Mouse (Mus musculus) urinary bladder, postnatal 25 days (tissue): ENCODE measurements around the gene Nepro.

ENCODE experiments used
- DNase-seq: peaks from one replicate; pipeline ENCODE4 v3.0.0; 2022; ENCODE audit warnings: low spot score

Gene Nepro

DNA sequence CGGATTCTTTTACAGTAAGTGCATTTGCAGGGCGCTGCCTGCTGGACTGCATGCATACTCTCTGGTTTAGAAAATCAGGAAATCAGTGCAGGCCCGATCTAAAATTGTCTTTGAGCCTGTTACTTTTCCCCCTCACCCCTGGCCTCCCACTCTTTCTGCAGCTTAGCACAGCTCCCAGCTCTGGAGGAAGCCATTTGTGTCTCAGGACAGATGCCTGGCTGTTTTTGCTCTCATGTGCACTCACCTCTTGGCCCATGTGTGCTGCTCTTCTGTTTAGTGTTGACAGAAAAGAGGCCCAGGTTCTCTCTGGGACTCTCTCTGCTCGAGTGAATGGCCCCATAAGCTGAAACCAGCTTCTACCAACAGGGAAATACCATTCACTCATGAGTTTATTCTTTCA is 20.6 kb upstream of the Nepro start:
- no peak for DNase-seq

DNA sequence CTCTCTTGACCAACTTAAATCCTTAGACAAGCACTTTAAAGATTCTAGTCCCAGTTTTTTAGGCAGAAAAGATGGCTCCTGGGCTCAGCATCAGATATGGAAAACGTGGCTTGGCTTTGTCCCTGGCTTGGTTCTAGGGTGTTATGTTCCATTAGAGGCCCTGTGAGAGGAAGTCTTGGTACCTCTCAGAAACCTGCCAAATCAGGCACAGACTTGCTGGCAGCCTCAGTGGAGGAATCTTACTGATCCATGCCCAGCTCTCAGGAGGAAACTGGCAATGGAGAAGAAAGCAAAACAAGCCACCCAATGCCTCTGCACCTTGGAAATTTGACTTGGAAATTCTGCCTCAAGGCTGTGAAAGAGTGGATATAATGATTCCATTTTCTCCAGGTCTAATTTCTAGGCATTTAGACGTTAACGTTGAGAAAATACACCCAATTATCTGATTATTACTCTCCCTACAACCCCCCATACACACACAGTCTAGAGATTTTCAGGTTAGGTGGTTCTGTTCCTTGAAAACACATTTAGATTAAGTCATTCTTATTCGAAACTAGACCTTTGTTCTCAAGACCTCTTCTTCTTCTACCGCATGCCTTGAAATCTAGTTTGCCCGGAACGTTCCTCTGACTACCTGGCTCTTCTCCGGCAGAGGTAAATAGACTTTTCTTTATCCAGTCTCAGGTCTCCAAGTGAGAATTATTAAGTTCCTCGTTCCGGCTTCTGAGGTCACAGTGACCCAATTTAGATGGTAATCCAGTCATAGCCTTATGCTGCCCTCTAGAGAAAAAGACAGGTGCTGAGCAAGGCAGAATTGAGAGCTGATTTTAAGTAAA is 7.6 kb upstream of the Nepro start:
- DNase-seq: no peak

DNA sequence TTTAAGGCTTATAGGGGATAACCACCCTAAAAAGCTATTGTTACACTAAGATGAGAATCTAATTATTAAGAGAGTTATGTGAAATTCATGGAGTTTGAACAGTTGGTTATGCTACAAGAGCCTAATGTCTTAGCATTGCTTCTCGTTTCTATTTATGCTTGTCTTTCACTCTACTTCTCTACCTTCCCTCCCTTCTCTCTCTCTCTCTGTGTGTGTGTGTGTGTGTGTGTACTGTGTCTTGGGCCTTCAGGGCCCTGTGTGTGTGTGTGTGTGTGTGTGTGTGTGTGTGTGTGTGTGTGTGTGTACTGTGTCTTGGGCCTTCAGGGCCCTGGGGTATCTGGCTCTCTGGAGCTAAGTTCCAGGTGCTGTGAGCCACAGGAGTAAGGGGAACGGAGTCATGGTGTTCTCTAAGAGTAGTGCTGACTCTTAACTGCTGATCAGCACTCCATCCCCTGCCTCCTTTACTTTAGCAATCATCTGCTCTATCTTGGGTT is 6.9 kb upstream of the Nepro start:
- DNase-seq: no peak

DNA sequence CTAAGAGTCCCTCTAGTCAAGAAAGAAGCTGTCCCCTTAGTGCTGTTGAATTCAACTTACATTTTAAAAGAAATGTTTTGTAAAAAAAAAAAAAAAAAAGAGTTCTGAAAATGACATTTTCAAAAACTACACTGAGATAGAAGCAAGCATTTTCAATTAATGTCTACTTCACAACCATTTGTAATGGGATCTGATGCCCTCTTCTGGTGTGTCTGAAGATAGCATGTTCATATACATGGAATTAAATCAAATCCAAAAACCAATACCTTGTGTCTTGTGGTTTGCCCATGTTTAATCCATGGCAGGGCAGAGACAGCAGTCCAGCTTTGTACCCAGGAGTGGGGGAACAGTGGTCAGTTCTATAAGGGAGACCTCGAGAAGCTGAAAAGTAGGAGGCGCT is 6.3 kb upstream of the Nepro start:
- no peak for DNase-seq

DNA sequence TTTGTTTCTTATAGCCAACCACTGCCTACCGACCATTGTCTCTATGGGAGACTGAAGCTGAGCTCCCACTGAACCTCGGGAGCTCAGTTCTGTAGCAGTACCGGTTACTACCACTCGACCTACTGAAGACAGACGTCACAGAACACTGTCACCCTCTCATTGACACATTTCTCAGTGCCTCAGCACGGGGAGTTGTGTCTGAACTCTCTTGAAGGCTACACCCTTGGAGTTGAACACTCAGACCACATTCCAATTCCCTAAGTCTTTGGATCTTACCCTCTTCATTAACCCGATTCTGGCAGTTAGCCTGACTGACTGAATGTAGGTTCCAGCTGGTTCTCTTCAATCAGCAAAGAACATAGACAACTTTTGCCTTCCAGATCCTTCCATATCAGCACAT is 4.8 kb upstream of the Nepro start:
- DNase-seq: no peak

DNA sequence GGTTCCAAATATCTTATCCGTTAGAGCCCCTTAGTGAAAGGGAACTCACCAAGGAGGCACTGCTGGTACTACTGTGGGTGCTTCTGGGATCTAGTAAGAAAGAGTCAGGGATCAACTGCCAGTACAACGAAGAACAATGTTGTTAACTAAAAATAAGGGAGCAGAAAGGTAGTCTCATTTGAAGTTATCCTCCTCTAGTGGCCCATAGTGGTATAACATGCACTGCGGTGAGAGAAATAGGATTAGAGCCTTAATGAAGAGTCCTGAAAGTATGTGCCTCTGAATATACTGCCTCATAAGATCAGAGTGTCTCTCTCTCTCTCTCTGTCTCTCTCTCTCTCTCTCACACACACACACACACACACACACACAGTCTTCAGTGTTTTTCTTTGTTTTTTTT is 3.6 kb upstream of the Nepro start:
- no peak for DNase-seq

DNA sequence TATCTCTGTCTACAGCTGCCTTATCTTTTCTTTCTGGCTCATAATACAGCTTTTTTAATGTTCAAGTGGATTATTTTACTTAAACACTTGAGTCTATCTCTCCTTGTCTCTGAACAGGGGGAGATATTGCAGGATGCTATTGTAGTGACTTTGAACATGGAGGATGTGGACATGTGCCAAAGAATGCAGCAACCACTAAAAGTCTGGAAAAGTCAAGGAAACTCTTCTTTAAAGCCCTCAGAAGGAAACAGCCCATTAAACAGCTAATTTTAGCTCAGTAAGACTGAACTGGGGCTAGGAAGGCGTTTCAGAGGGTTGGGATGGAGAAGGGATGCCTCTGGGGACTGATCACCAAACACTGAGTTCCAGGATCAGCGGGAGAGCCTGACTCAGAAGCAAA is 1.4 kb upstream of the Nepro start:
- DNase-seq: no peak

DNA sequence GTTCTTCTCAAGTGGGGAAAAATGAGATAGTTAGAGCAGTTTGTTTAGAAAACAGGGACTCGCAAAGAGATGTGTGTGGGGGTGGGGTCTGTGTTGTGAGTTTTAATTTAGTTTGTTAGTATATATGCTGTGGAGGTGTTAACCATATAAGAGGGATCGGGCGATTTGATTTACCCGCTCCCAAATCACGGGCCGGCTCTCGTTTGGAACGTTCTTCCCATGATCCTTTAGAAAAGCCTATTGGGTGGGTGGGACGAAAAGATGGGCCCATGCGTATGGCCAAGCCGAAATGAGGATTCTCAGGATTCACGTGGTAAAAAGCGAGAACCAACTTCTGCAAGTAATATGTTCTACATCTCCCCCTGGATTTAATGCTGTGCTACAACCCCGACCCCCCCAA is 746 bp downstream of the Nepro start:
- peak; percentile 20 for DNase-seq

DNA sequence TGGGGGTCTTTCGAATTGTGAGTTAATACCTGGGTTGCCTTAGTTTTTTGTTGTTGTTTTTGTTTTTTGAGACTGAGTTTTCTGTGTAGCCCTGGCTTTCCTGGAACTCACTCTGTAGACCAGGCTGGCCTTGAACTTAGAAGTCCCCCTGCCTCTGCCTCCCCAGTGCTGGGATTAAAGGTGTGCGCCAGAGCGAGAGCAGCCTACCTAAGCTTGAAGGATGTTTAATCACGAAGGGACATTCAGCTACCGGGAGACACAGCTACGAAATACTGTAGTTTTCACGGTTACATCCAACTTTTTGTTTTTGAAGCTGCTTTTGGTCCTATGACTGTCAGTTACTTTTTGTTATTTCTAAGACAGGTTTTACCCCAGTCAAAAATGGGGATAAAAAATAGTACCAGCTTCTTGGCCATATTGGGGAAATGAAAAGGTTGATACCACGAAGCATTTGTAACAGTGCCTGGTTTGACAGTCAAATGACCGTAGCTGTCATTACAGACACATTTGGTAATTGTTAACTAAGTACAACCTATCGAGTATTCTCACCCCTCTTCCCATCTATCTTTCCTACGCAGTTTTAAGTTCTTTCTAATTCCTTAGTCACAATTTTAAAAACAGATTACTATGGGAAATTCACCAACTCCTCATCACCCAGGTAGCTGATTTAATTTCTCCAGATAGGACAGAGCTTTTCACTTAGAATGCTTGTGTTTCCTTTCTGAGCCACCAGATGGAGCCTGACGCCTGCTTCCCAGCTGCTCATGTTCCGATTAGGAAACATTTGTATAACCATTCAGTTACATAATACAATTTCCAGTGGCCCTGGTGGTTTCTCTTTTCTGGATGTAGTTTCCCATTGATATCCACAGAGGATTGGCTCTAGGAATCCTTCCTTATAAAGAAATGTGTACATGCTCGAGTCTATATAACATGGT is 1.5 kb downstream of the Nepro start:
- DNase-seq: peak; percentile 55

DNA sequence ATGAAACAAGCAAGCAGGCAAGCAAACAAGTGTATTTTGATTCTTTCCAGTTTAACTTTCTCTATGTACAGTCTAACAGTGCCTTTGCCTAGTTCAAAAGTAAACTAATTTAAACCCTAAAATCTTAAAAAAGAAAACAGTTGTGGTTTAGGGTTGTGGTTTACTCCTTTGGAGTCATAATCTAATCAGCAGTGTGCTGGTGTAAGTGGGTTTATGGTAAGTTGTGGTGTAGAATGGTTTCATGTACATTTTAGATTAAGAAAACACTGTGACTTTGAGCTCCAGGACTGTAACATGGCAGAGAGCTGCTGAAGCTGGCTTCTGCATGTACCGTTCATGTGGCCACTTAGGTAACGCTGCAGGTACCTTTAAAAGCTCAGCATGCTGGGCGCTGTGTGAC is 3.4 kb downstream of the Nepro start:
- no peak for DNase-seq

DNA sequence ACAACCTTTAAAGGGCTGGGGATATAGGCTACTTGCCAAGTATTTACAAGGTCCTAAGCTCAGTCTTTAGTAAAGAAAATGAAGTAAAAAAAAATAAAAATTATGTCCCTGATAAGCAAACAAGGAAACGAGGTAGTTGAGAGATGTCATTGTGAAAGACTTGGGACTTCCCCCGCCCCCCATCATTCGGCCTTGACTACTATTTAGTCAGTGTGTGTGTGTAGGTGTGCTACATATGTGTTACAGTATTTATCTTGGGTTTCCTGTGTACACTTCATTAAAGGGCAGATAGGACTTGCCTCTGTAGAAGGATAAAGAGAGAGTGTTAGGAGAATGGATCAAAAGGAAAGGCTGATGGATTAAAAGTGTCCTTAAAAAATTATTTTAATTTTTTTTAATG is 10.0 kb downstream of the Nepro start:
- DNase-seq: no peak

DNA sequence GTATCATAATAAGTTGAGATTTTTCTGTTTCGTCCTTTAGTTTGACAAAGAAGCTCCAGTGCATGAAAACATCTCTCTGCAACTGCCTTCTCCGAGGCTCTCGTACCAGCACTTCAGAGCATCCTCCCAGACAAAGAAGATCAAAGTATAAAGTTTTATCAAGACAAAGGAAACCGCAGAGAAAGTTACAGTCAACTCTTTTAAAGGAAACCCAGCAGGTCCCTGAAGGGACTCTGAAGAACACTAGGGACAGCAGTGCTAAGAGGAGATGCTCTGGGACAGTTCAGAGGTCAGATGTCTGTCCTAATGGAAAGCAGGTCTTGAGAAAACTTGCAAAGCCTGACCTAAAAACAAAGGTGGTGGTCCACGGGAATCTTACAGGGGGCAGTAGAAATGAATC is 11.6 kb downstream of the Nepro start:
- no peak for DNase-seq

DNA sequence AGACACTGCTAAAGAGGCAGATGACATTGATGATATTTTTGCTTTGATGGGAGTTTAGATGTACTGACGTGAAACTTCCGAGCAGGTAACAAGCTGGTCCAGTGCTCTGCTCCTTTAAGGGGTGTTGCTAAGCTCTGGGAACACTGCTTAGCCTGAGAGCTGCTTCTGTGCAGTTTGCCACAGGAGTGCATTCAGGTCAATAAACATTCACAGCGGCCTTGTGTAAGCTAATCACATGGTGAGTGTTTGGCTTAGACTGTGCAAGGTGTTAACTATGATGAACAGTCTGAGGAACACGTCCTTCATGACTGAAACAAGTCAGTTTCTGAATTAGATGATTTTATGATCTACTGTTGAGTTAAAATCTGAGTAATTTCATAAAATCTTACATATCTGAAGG is 12.0 kb downstream of the Nepro start:
- DNase-seq: no peak

DNA sequence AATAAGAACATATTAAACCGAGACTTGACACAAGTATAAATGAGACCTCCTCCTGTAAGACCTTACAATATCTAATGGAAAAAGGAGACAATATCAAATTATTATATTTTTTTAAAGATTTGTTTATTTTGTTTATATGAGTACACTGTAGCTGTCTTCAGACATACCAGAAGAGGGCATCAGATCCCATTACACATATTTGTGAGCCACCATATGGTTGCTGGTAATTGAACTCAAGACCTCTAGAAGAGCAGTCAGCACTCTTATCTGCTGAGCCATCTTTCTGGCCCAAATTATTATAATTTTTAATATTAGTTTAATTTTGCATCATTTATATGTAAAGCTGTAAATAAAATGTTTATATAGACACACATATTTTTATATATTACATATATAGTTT is 18.7 kb downstream of the Nepro start:
- DNase-seq: no peak

DNA sequence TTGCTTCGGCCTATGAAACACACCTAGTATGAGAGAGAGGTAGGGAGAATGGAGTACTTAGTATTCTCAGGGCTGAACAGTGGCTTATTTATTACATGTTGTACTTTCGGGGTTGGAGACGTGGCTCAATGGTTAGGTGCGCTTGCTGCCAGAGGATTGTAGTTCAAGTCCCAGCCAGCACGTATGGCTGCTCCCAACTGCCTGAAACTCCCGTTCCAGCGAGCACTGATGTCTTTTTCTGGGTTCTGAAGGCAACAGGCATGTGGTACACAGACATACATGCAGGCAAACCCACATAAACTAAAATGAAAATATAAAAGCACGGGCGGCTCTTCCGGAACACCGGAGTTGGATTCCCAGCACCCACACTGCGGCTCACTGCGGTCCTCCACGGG is 21.4 kb downstream of the Nepro start:
- no peak for DNase-seq

DNA sequence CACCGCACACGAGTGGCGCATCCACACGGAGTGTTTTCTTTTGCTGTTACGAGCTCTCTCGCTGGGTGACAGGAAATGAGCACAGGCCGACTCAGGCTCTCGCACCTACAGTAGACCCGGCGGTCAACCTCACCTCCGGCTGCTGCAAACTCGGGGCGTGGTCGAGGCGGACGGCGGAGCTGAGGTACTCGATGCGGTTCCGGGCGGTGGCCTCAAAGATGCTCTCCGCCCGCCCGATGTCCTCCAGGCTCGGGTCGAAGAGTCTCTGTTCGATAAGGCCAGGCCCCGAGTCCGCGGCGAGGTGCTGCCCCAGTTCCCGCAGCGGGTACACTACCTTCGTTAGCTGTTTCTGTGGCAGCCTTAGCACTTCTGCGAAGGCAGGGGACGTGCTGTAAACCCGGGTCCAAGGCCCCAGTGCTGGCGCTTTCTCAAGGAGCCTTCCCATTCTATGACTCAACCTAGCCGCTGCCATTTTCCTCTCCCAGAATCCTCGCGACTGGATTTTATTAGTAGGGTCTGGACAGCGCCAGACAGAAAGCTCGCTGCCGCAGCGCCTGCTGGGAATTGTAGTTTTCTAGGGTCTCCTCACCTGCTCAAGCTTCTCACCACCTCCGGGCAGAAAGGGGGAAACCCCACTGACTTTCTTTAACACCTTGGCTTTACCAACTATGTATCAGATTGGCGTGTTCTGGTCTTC is 21.9 kb downstream of the Nepro start, which contains the start of gene Gtpbp8:
Gene Gtpbp8 (minus strand): TSS at position 498 of the 697 bp plus-strand sequence.
- DNase-seq: peak; percentile 70

DNA sequence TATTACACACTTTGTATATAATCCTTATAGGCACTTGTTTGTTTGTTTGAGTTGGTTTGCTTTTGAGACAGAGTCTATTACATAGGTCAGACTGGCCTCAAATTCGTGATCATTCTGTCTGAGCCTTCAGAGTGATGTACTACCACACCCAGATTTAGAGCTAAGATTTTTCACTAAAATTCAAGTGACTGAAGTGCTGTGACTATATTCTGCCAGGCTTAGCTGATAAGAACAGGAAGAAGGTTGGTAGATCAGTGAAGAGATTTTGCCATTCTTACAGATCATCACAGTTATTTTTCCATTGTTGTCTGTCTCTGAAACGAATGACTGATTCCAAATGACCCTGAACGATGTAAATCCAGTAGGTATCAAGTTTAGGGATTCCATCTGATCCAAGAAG is 23.9 kb downstream of the Nepro start:
- DNase-seq: no peak

DNA sequence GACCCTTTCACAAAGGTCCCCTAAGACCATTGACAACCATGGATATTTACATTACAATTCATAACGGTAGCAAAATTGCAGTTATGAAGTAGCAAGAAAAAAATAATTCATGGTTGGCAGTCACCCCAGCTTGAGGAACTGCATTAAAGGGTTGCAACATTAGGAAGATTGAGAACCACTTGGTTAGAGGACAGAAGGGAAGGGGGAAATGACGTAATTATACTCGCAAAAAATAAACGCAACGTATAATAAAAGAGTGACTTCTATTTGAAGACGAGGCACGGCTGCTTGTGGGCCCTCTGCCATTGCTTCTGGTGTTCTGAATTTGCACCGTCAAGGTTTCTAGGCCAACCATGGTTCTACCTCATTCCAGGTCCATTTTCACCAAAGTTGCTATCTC is 33.6 kb downstream of the Nepro start:
- DNase-seq: no peak

DNA sequence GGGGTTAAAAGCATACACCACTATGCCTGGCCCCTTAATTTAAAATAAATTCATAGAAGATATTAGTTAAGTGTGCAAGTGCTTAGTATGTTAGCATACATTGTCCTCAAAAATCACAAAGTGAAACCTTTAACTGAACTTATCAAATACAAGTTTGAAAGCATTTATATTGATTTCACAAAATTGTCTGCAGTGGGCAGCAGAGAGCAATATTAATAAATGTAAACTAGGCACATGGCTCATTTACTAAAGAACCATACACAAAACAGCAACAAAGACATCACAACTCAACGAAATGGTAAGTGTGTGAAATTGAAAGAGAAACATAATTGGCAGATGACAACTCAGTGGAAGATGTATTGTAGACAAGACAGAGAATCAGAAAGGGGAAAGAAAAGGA is 37.7 kb downstream of the Nepro start:
- DNase-seq: no peak

DNA sequence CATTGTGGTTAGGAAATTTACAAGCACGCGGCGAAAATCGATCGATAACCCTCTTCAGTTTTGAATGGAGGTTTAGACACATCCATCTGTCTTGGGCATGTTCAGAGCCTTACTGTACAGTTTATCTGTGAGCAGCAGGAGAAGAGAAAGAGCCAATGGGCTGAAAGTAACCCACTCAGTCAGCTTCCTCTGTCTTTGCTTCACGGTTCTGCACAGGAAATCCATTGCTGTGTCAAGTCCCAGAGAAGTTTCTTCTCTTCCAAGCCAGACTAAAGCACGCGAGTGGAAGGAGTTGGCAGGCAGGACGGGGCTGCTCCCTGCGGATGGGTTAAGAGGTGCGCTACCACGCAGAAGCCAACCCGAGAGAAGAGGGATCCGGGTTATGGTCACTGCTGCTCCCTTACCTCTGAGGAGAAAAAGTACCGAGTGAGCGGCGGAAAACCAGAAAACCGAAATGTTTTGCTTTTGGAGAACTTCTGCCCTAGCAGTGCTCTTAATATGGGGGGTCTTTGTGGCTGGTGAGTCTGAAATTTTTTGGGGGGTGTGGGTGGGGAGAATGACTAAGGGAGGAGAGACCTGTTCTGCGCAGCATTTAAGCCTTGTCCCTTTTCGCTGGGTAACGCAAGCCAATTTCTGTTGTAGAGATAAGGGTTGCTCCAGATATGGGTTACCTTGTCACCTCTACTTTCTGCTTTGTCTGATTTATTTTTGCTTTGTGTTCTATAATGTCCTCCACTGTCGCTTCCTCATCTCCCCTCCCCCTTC is 41.6 kb downstream of the Nepro start, which contains the start of gene Cd200r1:
Gene Cd200r1 (plus strand): TSS at position 182 of the 765 bp plus-strand sequence.
- no peak for DNase-seq

DNA sequence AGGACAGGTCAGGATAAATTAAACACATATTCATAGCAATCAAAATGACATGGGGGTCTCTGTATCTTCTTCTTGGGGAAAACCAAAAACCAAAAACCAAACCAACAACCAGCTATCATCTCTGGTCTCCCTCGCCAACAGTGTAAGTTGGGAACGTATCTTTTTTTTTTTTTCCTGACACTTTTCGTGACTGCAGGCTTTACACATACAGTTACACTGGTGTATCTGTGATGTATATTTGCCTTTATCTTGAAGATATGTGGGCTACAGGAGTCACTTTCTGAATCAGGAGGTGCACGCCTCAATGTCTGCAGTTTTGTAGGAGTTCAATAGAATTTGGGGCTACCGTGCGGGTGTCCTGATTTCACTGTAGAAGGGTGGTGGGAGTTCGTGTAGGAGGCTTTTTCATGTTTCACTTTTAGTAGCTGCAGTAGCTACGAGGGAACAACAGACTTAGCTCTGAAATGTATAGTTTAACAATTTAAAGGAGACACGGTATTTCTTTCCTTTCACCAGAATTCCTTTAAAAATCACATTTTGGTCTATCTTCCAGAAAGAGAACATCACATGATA is 42.3 kb downstream of the Nepro start:
- no peak for DNase-seq
